Mouse (Mus musculus) left cerebral cortex, postnatal 4 days (tissue): ENCODE data around the gene Gpc3. TPM values are rescaled to one million over a fixed set of nuclear protein-coding genes. Genes with fewer than 3 reads are reported as not detected.
A peak's percentile ranks its signal among the peaks of the same experiment; 100 is the strongest.
"Not testable (repeated sequence)": the region's sequence is repeated elsewhere in the genome, so short reads cannot be mapped to it uniquely, and the experiment has no call there.

Source experiments
- DNase-seq: peaks from one replicate; pipeline ENCODE4 v3.0.0-alpha.2; 2022
- intact Hi-C: fragments of 180-260 bp; cut with DNase I; formaldehyde crosslinking; loops from one replicate; pipeline ENCODE4 v1.15.1; 2025
- microRNA-seq: library from miRNA; unstranded; fragments of <30 nt; microRNA quantifications from one replicate; pipeline ENCODE4 v1.2.0, GENCODE M21; 2022
- total RNA-seq, 2 experiments: library from RNA; stranded (reverse); gene quantifications; 2 replicates each; pipeline ENCODE4 v1.2.3; 2021

Gpc3 gene
- total RNA-seq, 2 experiments from 2014 or later, result 22.4 to 23.5 TPM

GRCm38 (mm10) chrX:52288792-52289191 lies 325.0 kb downstream of the Gpc3 start:
- DNase-seq, result no peak
- intact Hi-C loops, result no loop called here

GRCm38 (mm10) chrX:52287944-52288343 lies 325.8 kb downstream of the Gpc3 start:
- DNase-seq, result peak; percentile 14
- intact Hi-C loops, result no loop called here

GRCm38 (mm10) chrX:52282070-52282469 lies 331.7 kb downstream of the Gpc3 start:
- intact Hi-C loops, result no loop called here
- no peak for DNase-seq

DNA sequence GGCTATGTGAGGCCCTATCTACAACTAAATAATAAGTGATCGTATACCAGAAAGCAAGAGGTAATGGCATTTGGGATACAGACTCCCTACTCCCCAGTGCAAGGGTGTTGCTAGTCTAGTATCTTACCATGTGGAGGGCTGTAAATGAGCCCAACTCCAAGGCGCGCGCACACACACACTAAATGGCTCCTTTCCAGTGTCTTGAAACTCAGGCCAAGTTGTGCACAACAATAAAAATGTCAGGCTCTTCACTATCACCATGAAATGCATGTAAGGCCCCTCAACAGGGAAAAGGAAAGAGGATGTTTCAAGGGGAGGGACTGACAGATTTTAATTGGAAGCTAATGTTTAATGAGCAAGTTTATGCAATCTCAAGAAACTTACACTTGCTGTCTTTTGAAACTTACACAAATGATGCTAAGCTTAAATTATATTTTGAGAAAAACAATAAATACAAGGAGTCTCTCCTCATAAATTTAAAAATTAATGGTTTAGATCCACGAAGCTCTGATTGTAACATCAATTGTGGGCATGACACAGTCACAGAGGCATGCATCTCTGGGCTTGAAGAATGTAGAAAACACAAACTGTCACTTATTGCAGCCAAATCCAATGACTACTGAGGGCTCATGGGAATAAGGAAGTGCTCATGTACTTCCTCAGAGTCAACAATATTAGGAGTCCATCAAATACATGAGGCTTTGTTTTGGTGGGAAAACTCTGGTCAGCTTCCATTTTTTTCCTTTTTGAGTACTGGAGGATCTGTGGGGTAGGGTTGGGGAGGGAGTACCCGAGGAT lies 332.4 kb downstream of the Gpc3 start:
- no peak for DNase-seq
- intact Hi-C loops, result no loop called here

- DNase-seq, result peak; percentile 5
- intact Hi-C loops, result no loop called here
Observed at GRCm38 (mm10) chrX:52278687-52279359, 334.9 kb downstream of the Gpc3 start.

DNA sequence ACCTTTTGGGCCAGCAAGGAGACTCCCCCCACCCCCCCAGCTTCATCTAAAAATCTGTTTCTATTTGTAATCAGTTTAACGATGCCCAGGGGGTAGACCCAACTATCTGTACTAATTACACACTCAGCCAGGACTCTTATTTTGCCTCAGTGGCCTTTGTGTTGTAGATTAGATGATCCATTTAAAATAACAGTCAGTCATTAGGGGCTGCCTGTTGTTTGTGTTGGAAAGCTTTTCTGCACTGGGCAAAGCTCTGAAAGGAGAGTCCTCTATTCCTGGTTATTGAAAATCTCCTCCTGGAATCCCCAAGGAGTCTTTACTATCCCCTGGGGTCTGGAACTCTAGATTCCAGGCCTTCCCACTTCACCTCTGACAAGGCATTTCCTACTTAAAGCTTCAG lies 336.2 kb downstream of the Gpc3 start:
- no peak for DNase-seq
- intact Hi-C loops, result no loop called here

DNA sequence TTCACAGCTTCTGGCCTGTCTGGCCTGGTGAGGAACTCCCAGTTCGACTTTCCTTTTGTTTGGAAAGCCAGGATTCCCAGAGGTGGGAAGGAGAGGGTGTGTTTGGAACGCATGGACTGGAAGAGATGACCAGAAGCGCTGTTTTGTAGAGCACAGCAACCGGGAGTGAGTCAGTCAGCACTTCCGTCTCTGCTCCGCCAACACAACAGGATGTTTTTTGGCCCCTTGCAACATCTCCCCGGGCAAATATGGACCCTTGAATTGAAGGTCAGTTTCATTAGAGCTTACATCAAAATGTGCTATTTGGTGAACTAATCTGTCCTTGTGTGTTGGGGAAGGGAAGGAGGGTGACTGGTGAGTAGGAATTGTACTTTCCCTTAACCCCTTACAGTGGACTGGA lies 340.7 kb downstream of the Gpc3 start:
- DNase-seq, result no peak
- intact Hi-C loops, result no loop called here

GRCm38 (mm10) chrX:52261991-52262390 lies 351.8 kb downstream of the Gpc3 start:
- no peak for DNase-seq
- intact Hi-C loops, result no loop called here

- intact Hi-C loops, result no loop called here
- peak; percentile 3 for DNase-seq
Observed at GRCm38 (mm10) chrX:52261546-52261945, 352.2 kb downstream of the Gpc3 start.

GRCm38 (mm10) chrX:52259771-52260170 lies 354.0 kb downstream of the Gpc3 start:
- DNase-seq, result not testable (repeated sequence)

GRCm38 (mm10) chrX:52254526-52254925 lies 359.2 kb downstream of the Gpc3 start:
- DNase-seq, result no peak

More at GRCm38 (mm10) chrX:52259771-52260170, 354.0 kb downstream of the Gpc3 start:
- intact Hi-C loops, result not testable (repeated sequence)

GRCm38 (mm10) chrX:52245694-52246297 lies 368.0 kb downstream of the Gpc3 start:
- intact Hi-C loops, result no loop called here
- DNase-seq, result no peak

More at GRCm38 (mm10) chrX:52254526-52254925, 359.2 kb downstream of the Gpc3 start:
- intact Hi-C loops, result no loop called here

DNA sequence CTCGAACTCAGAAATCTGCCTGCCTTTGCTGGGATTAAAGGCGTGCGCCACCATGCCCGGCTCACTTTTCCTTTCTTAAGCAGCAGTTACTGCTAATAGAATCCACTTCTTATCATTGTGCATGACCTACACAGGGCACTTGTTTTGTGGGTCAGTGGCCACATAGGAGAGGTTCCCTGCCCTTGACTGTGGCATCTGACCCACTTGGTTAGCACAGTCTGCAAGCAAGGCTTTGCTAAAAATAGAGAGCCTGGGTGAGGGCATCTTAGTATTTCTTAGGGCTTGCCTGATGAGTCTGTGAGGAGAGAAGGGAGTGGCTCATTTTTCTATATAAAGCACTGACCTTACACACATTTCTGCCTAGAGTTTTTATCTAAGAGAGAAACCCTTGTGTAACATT lies 376.3 kb downstream of the Gpc3 start:
- DNase-seq, result no peak
- intact Hi-C loops, result no loop called here

DNA sequence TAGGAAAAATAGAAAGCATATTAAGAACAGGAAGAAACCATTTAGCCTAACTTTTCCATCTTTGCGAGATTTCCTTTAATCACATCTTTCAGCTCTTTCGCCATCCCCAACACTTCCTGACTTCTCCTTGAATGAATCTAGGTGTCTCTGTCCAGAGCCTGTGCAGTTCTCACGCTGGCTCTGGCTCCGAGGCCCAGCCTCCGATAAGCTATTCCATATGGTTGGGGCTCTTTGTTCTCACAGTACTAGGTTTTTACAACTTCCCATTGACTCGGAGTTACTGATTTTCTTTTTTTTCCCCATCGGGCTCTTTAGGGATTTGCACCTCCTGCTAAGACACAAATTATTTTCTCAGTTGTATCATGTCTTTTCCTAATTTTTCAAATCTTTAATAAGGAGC lies 381.8 kb downstream of the Gpc3 start:
- DNase-seq, result no peak
- intact Hi-C loops, result no loop called here

DNA sequence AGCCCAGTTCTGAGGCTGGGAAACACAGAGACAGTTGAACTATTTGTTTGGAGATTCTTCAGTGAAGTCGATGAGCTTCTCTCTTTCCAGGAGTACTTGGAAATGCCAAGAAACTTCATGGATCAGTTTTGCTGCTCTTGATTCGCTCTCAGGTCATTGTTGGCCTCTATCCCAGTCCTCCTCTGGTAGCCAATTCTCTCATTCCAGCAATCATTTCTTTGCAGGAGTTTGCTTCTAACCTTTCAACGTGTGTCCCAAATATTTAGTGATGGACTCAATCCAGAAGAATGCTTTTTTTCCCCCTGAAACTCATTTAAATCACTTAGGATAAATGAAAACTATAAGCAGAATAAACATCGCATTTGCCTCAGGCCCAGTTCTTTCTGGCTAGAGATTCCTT lies 383.0 kb downstream of the Gpc3 start:
- intact Hi-C loops, result no loop called here
- DNase-seq, result no peak

Small RNA genes lying within 50 kb of the gene (microRNA-seq; reads per million reads assigned to microRNA genes)
- gene Mir6384, result not detected
- gene Mir717, result not detected

Other genes with a start within 250 kb of the Gpc3 start
- 1 to 10 TPM; 2.8 to 3.2 TPM for gene Ccdc160, start 177.2 kb upstream of the Gpc3 start, total RNA-seq